Mouse (Mus musculus) monocyte, adult 59 days (primary cell): ENCODE results near the gene Nepro. TPM values are rescaled to one million over a fixed set of nuclear protein-coding genes. Genes with fewer than 3 reads are reported as not detected.

Experiments
- total RNA-seq, 2 experiments: library from RNA; stranded (reverse); gene quantifications; one replicate each; pipeline ENCODE4 v1.2.4; 2023

Nepro gene
- 10 to 100 TPM; 14.2 to 17.7 TPM for total RNA-seq

DNA sequence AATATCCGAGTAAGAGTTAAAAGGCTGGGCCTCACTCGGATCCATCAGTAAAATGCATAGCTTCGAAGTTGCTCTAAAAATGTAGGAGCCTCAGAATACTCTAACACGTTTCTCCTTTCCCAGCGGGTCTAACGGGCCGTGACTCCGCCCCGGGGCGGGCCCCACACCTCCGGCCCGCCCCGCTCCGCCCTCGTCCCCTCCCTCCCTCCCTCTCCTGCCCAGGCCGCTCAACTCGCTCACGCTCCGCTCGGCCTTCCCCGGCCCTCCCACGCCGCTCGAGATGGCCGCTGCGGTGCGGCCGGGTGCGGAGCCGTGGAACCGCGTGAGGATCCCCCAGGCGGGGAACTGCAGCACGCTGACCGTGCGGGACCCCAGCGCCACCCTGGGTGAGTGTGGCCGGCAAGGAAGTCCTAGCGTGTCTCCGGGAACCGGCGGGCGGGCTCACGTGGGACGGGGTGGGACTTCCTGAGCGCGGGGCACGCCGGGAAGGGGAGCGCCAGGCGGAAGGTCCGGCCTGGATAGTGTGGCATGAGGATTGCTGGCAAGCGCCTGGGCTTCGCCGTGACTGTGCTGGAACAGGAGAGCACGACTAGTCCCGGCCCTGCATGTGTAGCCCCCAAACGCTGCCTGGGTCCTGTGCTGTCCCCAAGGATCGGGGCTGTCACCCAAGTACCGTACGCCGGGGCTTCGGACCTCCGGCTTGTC lies at the start of gene Nepro:
Gene Nepro (plus strand): TSS at position 219 of the 705 bp plus-strand sequence.

DNA sequence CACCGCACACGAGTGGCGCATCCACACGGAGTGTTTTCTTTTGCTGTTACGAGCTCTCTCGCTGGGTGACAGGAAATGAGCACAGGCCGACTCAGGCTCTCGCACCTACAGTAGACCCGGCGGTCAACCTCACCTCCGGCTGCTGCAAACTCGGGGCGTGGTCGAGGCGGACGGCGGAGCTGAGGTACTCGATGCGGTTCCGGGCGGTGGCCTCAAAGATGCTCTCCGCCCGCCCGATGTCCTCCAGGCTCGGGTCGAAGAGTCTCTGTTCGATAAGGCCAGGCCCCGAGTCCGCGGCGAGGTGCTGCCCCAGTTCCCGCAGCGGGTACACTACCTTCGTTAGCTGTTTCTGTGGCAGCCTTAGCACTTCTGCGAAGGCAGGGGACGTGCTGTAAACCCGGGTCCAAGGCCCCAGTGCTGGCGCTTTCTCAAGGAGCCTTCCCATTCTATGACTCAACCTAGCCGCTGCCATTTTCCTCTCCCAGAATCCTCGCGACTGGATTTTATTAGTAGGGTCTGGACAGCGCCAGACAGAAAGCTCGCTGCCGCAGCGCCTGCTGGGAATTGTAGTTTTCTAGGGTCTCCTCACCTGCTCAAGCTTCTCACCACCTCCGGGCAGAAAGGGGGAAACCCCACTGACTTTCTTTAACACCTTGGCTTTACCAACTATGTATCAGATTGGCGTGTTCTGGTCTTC lies 21.9 kb downstream of the Nepro start, which contains the start of gene Gtpbp8:
Gene Gtpbp8 (minus strand): TSS at position 498 of the 697 bp plus-strand sequence.

DNA sequence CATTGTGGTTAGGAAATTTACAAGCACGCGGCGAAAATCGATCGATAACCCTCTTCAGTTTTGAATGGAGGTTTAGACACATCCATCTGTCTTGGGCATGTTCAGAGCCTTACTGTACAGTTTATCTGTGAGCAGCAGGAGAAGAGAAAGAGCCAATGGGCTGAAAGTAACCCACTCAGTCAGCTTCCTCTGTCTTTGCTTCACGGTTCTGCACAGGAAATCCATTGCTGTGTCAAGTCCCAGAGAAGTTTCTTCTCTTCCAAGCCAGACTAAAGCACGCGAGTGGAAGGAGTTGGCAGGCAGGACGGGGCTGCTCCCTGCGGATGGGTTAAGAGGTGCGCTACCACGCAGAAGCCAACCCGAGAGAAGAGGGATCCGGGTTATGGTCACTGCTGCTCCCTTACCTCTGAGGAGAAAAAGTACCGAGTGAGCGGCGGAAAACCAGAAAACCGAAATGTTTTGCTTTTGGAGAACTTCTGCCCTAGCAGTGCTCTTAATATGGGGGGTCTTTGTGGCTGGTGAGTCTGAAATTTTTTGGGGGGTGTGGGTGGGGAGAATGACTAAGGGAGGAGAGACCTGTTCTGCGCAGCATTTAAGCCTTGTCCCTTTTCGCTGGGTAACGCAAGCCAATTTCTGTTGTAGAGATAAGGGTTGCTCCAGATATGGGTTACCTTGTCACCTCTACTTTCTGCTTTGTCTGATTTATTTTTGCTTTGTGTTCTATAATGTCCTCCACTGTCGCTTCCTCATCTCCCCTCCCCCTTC lies 41.6 kb downstream of the Nepro start, which contains the start of gene Cd200r1:
Gene Cd200r1 (plus strand): TSS at position 182 of the 765 bp plus-strand sequence.

Other genes starting within 250 kb of the Nepro start
- under 1 TPM; 0.42 to 0.52 TPM for gene Boc, start 165.4 kb upstream of the Nepro start, total RNA-seq
- gene Gtpbp8, start 22.1 kb downstream of the Nepro start, total RNA-seq: 10 to 100 TPM; 12.3 to 16.3 TPM
- gene Cd200r1, start 41.4 kb downstream of the Nepro start, total RNA-seq: 1 to 10 TPM; 8.7 to 9.9 TPM
- gene Cd200r4, start 87.4 kb downstream of the Nepro start, total RNA-seq: 1 to 10 TPM in 1 of 2 experiments, under 1 TPM in 1; 0.61 to 1.2 TPM
- gene Cd200r2, start 142.8 kb downstream of the Nepro start, total RNA-seq: not detected
- 1 to 10 TPM in 1 of 2 experiments, under 1 TPM in 1; 0.45 to 1.7 TPM for gene Cd200r3, start 219.4 kb downstream of the Nepro start, total RNA-seq